Mouse (Mus musculus) liver, postnatal 0 days (tissue): ENCODE results near the gene Adgrg4.

ENCODE experiments used
- CTCF ChIP-seq: sonication (generic); IDR thresholded peaks from 2 replicates; pipeline ENCODE4 v1.5.1; 2016; ENCODE audit warnings: antibody characterized with exemption, low read depth
- EP300 ChIP-seq: IDR thresholded peaks from 2 replicates; pipeline ENCODE4 v1.6.1; 2016; ENCODE audit warnings: antibody characterized with exemption, low read depth, mild to moderate bottlenecking

- TF ChIP-seq CTCF (no peak), EP300 (no peak)
These were observed at the start of gene Adgrg4 for GRCm38 (mm10) chrX:56869863-56870262.
